Mouse (Mus musculus): ENCODE measurements around the gene AI182371.

AI182371 gene

DNA sequence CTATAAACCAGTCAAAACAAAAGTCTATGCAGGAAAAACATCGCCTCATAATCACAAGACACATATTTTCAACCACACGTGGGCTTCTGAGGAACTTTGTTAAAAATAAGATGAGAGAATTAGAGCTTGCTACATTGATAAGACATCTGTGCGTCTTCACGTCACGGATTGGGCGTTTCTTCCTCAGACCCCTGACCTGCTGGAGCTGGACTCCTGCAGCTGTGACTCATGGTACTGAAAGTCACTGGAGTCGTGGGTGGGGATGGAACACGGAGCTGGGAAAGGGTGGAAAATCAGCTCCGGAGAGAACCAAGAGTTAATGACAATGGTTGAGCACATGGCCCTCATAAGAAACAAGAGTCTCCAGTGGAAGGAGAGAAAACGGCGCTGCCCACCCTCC, 34.2 kb downstream of the AI182371 start:
- no peak for DNase-seq

DNA sequence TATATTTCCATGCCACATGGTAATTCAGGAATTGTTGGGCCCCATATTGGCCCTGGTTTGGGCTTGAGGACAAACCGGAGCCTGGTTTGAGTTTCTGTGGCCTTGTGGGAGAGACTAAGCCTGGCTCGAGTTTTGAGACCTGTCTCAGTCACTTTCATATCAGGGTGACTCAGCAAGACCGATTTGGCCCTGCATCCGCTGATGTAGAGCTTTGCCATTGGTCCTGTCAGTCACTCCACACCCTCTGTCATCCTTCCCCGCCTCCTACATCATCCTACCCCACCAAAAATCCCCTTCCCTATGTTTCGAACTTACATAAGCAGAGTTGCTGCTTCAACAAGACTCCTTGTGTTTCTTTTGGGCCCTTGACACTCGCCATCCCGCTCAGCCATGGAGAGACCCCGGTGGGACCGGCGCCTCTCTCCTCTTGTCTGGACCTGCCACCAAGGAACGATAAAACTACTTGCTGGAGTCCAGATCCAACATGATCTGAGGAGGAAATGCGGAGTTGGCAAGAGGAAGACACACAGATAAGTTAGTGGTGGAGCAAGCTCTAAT, 34.7 kb downstream of the AI182371 start:
- DNase-seq: no peak

- no peak for DNase-seq
These were observed 37.9 kb downstream of the AI182371 start for GRCm38 (mm10) chr2:35063333-35064030.

DNA sequence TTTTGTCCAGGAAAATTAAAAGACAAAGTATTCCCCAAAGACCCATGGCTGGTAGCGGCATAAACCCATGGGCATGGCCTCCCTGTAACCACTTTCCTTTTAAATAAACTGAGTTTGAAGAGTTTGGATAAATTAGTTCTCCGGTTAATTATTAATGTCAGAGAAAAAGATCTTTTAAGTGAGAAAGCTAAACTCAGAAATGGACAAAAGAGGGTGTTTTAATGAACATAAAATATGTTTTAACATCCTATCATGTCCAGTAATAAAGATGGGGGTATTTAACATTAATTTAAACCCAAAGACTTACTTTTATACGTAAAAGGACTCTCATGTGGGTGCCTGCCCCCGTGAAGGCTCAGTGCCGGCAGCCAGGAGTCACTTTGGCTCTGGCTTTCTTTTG, 40.0 kb downstream of the AI182371 start, which contains the start of gene Hc:
TSS of gene Hc (minus strand) at position 101 of the 400 bp plus-strand sequence.
- no peak for DNase-seq

DNA sequence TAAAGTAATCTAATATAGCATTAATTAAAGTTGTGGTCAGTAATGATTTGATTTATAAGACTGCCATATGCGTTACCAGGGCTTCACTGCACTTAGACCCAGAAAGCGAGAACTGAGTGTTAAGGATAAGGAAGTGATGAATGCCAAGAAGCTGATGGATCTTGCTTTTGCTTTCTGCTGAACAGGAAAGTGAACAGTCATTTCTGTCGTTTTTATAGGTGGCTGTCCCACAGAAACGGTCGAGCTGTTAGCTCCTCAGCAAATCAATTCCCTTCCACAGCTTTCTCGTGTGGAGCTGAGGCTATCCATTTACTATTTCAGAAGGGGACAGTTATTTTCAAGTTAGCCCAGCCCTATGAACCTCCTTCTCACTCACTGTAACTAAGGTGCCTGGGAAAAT, 40.4 kb downstream of the AI182371 start:
- no peak for DNase-seq

GRCm38 (mm10) chr2:35060256-35060655, 41.1 kb downstream of the AI182371 start:
- DNase-seq: no peak

DNA sequence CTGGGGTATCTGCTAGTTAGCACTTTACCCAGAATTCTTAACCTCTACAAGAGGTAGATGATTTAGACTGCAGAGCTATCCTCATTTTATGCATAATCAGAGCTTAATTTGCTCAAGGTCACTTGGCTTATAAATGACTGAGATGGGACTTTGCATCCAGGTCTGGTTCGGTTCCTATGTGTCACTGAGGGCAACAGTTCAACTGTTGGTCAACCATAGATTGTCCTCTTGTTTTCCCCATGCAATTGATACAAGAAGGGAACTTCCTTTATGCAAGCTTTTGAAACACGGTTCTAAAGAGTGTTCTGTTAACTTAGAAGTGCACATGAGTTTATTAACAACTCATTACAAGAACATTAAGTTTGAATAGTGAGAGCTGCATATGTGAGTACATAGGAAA, 43.0 kb downstream of the AI182371 start:
- DNase-seq: no peak

GRCm38 (mm10) chr2:35057243-35057642, 44.1 kb downstream of the AI182371 start:
- no peak for DNase-seq

DNA sequence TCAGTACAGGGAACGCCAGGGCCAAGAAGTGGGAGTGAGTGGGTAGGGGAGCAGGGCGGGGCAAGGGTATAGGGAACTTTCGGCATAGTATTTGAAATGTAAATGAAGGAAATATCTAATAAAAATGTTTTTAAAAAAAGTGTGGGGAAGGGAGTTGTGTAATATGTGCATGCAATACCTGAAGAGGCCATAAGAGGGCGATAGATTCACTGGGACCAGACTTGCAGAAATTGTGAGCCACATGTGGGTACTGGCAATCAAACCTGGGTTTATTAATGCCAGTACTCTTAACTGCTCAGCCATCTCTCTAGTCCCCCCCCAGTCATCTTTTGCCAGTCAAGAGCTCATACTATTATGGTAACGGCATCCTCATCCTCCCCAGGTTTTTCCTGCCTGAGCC, 52.5 kb downstream of the AI182371 start:
- peak; percentile 22 for DNase-seq

DNA sequence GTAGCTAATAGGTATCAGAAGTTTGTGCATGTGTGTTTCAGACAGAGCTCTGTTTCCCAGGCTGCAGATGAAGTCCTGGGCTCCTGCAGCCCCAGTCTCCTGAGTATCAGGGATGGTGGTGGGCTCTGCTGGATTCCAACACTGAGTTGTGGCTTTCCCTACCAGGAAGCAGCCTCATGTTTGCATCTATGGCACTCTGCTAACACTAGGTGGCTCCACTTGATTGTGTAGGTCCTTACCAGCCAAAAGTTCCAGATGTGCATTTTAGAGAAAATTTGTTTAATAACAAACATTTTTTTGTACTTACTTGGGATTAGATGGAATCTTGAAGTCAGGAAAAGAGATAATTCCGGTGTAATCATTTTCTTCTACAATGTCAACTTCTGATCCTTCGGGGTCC, 56.4 kb downstream of the AI182371 start:
- peak; percentile 30 for DNase-seq

GRCm38 (mm10) chr2:35038580-35039375, 62.6 kb downstream of the AI182371 start:
- DNase-seq: no peak

Data from thymus, postnatal 25 days (tissue).